Mouse (Mus musculus): ENCODE data around the gene Hmg20a. TPM values are rescaled to one million over a fixed set of nuclear protein-coding genes. Genes with fewer than 3 reads are reported as not detected.
A peak's percentile ranks its signal among the peaks of the same experiment; 100 is the strongest.

The Hmg20a gene
- total RNA-seq, 2 experiments from 2014 or later = 14.7 to 14.8 TPM

DNA sequence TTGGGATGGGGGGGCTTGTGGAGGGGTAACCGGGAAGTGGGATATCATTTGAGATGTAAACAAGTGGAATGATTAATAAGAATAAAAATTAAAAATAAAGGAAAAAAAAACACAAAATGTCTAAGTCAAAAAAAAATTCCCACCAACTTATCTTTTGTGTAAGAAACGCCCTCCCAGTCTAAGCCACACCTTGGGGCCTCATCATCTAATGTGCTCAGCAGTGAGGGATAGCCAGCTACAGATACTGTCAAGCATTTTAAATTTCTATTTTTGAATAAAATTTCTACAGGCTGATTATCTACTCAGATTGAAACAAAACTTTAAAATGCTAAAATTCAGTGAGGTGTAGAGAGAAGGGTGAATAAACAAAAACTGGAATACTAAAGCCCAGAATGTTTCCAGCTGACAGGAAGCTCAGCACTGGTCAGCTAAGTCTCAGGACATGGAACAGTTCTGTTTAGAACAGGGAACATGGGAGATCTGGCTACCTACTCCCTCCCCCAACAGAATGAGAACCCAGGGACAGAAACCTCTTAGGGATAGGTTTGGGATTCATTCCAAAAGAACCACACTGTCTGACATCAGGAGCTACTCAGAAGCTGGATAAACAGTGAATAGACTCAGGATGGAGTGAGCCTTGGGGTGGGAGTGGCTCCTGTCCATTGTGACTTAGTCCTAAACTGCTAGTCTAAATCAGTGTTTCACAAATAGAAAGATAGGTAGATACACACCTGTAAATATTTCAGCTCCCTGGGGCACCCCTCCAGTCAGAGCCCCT, 34.8 kb downstream of the Hmg20a start:
- no peak overlapping the region for H3K27ac ChIP-seq

DNA sequence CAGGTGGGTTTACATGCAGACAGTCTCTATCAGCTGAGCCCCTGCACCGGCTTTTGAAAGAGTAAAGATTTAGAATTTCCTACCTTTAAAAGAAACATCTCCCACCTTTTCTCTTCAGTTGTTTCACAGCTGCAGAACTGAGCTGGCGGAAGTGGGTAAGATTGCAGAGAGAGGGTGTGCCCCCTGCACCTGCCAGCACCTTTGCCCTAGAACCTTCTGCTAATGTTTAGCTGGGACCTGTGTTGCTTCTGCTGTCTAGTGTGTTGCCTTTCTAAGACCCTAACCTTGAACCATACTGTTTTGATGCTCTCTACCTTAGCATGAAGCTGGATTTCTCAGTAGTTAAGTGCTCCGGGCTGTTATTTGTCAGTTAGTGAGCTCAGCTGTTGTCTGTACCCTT, 38.0 kb downstream of the Hmg20a start:
- TF ChIP-seq CTCF (IDR thresholded peaks at IDR 0.05) = no peak
- Histone ChIP-seq H3K27ac (no peak overlapping the region; the same call in 1 of the 2 replicates), H3K4me3 (no peak overlapping the region)
- intact Hi-C loops (cut with DNase I) = loop anchor here (5.0 kb wide), 1 partner anchor 34 kb away; no protein-coding TSS in a partner anchor
- DNase-seq = no peak

More for the DNA sequence above, 34.8 kb downstream of the Hmg20a start:
- DNase-seq = no peak
- intact Hi-C loops (cut with DNase I) = no loop called here
- TF ChIP-seq CTCF (IDR thresholded peaks at IDR 0.05) = no peak
- no peak overlapping the region for H3K4me3 ChIP-seq

DNA sequence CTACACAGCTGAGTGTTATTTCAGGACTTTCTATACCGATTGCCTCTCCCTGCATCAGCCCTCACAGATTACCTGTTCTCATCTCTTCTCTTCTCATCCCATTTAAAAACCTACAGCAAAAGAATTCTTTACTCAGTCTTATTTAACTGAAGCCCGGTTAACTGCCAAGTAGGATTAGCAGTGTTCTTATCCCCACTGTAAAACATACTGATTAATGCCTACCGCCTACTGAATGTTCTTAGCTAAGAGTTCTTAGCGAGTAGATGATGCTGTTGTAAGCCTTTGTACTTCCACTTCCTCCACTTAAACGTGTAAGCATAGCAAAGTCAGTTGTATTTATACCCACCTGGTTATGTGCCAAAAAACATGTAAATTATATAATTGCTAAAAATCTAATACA, 42.6 kb downstream of the Hmg20a start:
- no peak for TF ChIP-seq CTCF (IDR thresholded peaks at IDR 0.05)
- Histone ChIP-seq H3K4me3 (no peak overlapping the region), H3K27ac (no peak overlapping the region)
- DNase-seq = no peak
- intact Hi-C loops (cut with DNase I) = no loop called here

DNA sequence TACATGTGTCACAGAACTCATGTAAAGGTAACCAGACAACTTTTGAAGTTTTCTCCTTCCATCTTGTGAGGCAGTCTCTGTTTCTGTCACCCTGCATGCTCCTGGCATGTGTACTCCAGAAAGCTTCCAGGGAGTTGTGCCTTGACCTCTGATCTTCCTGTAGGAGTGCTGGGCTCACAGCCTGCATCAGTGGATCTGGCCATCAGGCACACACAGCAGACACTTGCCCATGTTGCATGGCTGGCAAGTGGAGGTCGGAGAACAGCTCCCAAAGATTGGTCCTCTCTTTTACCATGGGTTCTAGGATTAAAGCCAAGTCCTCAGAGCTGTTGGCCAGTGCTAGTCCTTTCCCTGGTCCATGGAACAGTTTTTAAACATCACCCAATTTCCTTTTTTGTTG, 44.2 kb downstream of the Hmg20a start:
- H3K27ac ChIP-seq = peak overlapping the region; percentile 81
- intact Hi-C loops (cut with DNase I) = no loop called here
- TF ChIP-seq CTCF (IDR thresholded peaks at IDR 0.05) = no peak
- H3K4me3 ChIP-seq = no peak overlapping the region
- DNase-seq = peak; percentile 22

- no peak for TF ChIP-seq CTCF (IDR thresholded peaks at IDR 0.05)
- intact Hi-C loops (cut with DNase I) = no loop called here
- Histone ChIP-seq H3K4me3 (no peak overlapping the region), H3K27ac (peak overlapping the region; percentile 81)
- DNase-seq = no peak
Observed at GRCm38 (mm10) chr9:56463046-56463445, 44.6 kb downstream of the Hmg20a start.

GRCm38 (mm10) chr9:56463686-56464515, 45.5 kb downstream of the Hmg20a start:
- no peak overlapping the region for H3K4me3 ChIP-seq
- intact Hi-C loops (cut with DNase I) = no loop called here
- TF ChIP-seq CTCF (IDR thresholded peaks at IDR 0.05) = no peak
- peak overlapping the region; percentile 81 for H3K27ac ChIP-seq
- DNase-seq = peak; percentile 25

- intact Hi-C loops (cut with DNase I) = no loop called here
- no peak for TF ChIP-seq CTCF (IDR thresholded peaks at IDR 0.05)
- H3K27ac ChIP-seq = peak overlapping the region; percentile 81
- peak overlapping the region; percentile 39 for H3K4me3 ChIP-seq
- peak; percentile 52 for DNase-seq
Observed at GRCm38 (mm10) chr9:56464863-56465654, 46.6 kb downstream of the Hmg20a start.

DNA sequence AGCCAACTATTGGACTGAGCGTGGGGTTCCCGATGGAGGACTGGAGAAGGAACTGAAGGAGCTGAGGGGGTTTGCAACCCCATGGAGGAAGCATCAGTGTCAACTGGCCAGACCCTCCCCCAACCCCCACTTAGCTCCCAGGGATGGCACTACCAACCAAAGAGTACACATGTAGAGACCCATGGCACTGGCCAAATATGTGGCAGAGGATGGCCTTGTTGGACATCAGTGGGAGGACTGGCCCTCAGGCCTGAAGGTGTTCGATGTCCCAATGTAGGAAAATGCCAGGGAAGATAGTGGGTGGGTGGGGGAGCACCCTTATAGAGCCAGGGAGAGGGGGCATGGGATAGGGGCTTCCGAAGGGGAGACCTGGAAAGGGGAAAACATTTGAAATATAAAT, 47.8 kb downstream of the Hmg20a start:
- Histone ChIP-seq H3K27ac (peak overlapping the region; percentile 81), H3K4me3 (no peak overlapping the region)
- no peak for DNase-seq
- TF ChIP-seq CTCF (IDR thresholded peaks at IDR 0.05) = no peak
- intact Hi-C loops (cut with DNase I) = no loop called here

GRCm38 (mm10) chr9:56469656-56470055, 51.2 kb downstream of the Hmg20a start:
- no peak for TF ChIP-seq CTCF (IDR thresholded peaks at IDR 0.05)
- intact Hi-C loops (cut with DNase I) = loop anchor here (2.0 kb wide), 1 partner anchor 27 kb away; no protein-coding TSS in a partner anchor
- DNase-seq = peak; percentile 64
- peak overlapping the region; percentile 43 for H3K27ac ChIP-seq
- H3K4me3 ChIP-seq = no peak overlapping the region

GRCm38 (mm10) chr9:56470291-56470690, 51.9 kb downstream of the Hmg20a start:
- DNase-seq = peak; percentile 22
- peak overlapping the region; percentile 43 for H3K27ac ChIP-seq
- intact Hi-C loops (cut with DNase I) = loop anchor here (2.0 kb wide), 1 partner anchor 27 kb away; no protein-coding TSS in a partner anchor
- no peak overlapping the region for H3K4me3 ChIP-seq
- TF ChIP-seq CTCF (IDR thresholded peaks at IDR 0.05) = no peak

GRCm38 (mm10) chr9:56478975-56479647, 60.7 kb downstream of the Hmg20a start:
- no peak for TF ChIP-seq CTCF (IDR thresholded peaks at IDR 0.05)
- intact Hi-C loops (cut with DNase I) = no loop called here

DNA sequence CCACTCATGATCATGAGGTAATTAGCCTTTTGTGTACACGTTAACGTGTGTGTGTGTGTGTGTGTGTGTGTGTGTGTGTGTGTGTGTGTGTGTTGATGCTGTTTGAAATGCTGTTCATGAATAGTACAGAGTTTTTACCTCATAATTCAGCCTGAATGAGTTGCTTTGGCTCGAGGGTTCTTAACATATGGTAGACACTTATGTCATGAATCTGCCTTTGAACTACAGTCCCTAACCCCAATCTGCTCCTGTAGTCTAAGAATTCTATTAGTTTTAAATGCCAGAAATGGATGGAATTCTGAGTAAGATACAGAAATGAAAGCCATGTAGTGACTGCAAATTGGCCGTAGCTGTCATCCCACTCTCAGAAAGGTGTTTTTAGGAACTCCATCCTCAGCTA, 64.2 kb downstream of the Hmg20a start:
- no peak overlapping the region for H3K27ac ChIP-seq
- TF ChIP-seq CTCF (IDR thresholded peaks at IDR 0.05) = no peak
- intact Hi-C loops (cut with DNase I) = no loop called here
- no peak for DNase-seq
- H3K4me3 ChIP-seq = no peak overlapping the region

More at GRCm38 (mm10) chr9:56478975-56479647, 60.7 kb downstream of the Hmg20a start:
- no peak overlapping the region for H3K4me3 ChIP-seq
- no peak overlapping the region for H3K27ac ChIP-seq
- DNase-seq = no peak

Data from gastrocnemius, adult 2 months (tissue).